Mouse (Mus musculus) lung, adult 18-20 months (tissue): ENCODE results near the gene Rasal2.
"Not testable (repeated sequence)": the region's sequence is repeated elsewhere in the genome, so short reads cannot be mapped to it uniquely, and the experiment has no call there.

Experiments used
- DNase-seq, 2 experiments: peaks; one replicate each; pipeline ENCODE4 v3.0.0; 2022; ENCODE audit warnings: mixed read lengths in 2 of 2

The Rasal2 gene

DNA sequence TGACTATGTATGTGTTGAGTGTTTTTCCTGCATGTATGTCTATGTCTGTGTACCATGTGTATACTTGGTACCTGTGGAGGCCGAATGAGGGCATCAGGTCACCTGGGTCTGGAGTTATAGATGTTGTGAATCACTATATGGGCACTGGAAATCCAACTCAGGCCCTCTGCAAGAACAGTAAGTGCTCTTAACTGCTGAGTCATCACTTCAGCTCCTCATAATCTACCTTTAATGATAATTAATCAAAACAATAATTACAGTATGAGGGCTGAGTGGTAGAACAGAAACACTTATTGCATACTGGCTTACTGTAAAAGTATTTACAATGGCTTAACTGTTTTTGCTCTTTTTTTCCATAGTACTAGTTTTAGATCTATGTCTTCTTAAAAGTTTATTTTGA, 172.7 kb downstream of the Rasal2 start:
- DNase-seq: no peak

- DNase-seq: not testable (repeated sequence)
Measured at GRCm38 (mm10) chr1:157236650-157237344, 175.6 kb downstream of the Rasal2 start.

GRCm38 (mm10) chr1:157233451-157233850, 178.9 kb downstream of the Rasal2 start:
- DNase-seq: no peak

GRCm38 (mm10) chr1:157232372-157232771, 180.0 kb downstream of the Rasal2 start:
- DNase-seq: peak; percentile 8 to 33

DNA sequence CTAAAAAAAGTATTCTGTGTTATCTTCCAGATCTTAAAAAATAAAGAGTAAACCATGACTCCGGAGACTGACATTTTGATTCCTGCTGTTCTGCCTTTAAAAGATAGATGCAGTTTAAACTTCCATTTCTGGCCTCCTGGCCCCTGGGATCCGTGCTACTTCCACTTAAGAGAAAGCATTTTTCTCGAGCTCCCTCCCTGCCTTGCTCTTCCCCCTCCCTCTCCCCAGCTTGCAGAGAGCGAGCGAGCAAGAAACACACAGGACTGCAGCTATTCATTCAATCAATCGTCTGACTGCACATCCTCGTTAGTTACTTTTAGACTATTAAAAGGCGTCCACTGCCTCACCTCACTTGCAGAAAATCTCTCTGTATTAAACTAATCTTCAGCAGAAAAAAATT, 181.4 kb downstream of the Rasal2 start:
- no peak for DNase-seq

GRCm38 (mm10) chr1:157230386-157230785, 182.0 kb downstream of the Rasal2 start:
- no peak for DNase-seq

DNA sequence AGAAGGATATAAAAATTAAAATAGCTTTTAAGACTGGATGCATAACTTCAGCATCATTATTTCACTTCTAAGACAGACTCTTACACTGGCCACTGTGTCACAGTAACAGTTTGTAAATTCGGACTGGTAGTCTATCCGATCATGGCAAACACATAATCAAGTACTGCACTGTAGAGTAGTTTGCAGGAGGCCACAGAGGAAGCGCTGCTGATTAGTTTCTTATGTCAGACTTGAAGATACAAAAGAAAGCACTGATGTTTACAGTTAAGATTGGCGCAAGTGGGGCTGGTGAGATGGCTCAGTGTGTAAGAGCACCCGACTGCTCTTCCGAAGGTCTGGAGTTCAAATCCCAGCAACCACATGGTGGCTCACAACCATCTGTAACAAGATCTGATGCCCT, 187.4 kb downstream of the Rasal2 start:
- DNase-seq: no peak

- no peak for DNase-seq
Measured at GRCm38 (mm10) chr1:157220910-157221309, 191.5 kb downstream of the Rasal2 start.

DNA sequence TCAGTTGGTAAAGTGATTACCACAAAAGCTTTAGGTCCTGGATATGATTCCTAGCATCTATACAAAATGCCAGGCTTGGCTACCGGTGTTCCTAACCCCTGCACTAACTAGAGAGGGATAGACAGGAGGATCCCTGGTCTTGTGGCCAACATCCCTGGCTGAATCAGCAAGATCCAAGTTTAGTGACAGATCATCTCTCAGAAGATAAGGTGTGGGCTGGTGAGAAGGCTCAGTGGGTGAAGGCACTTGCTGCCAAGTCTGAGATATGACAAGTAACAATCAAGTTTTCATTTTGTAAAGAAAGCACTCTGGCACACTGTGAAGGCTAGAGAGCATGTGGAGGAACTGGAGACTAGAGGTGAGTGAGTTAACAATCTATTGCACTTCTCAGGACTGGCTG, 191.9 kb downstream of the Rasal2 start:
- DNase-seq: no peak

DNA sequence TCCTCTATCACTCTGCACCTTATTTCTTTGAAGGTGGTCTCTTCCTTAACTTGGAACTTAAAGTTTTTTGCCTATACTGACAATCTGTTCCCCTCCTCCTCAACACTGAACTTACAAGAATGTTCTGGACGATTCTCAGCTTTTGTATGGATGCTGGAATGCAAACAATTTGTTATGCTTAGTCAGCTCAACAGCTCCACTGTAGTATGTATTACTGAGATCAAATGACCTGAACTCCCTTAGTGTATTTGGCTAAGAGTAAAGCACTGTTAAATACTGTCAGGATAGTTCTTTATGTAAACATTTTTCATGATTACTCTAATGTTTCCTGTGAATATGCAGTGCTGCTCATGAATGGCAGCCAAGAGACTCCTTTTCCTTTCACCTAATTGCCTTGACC, 203.6 kb downstream of the Rasal2 start:
- no peak for DNase-seq

DNA sequence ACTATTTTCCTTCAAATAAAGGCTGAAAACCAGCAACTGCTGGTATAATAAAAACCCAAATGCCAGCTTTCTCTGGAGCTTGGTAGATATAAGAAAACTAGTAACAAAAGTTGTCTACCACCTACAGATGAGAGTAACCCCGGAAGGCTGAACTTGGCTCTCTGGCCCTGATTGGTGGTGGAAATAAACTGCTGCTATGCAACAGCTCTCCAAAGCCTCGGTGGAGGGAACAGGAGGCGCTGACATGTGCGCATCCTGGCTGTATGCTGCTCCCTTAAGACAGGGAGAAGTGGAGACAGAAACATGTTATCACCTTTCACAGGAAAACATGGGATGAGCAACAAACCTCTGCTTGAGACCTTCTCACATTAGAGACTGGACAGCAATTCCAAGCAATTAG, 206.7 kb downstream of the Rasal2 start:
- DNase-seq: no peak

- no peak for DNase-seq
Measured at GRCm38 (mm10) chr1:157183043-157183442, 229.4 kb downstream of the Rasal2 start.

DNA sequence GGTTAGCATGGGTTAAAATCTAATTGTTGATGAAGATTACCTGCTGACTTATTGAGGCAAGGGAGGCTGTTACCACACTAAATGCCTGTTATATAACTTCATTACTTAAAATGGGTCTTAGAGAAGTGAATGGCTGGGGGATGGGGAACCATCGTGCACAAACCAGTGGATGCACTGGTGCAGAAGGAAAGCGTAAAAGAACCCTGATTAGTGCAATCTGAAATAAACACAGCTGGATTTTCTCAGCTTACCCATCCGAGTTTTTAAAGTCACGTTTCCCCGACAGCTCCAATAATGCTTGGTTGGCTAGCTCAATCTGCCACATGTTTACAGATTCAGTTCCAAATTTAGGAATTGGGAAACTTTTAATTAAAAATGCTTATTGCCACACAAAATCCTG, 230.0 kb downstream of the Rasal2 start:
- no peak for DNase-seq

GRCm38 (mm10) chr1:157181081-157181480, 231.3 kb downstream of the Rasal2 start:
- DNase-seq: no peak

GRCm38 (mm10) chr1:157178988-157179764, 233.2 kb downstream of the Rasal2 start:
- no peak for DNase-seq

DNA sequence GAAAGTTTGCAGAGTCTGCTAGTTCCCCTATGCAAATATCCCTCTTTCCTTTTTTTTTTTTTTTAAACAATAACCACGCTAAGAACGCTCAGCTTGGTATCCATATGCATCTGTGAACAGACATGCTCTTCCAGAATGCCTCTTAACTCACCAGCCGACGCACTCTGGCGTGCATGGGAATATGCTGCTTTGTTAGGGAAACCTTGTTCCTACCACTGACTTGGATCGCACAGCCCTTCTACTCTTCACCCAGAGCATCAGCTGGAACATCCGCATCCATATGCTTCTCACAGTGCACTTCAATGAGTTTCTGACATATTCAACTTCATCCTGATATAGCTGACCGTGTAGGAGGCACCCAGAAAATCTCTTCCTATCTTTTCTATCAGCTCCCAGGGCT, 243.1 kb downstream of the Rasal2 start:
- DNase-seq: no peak

DNA sequence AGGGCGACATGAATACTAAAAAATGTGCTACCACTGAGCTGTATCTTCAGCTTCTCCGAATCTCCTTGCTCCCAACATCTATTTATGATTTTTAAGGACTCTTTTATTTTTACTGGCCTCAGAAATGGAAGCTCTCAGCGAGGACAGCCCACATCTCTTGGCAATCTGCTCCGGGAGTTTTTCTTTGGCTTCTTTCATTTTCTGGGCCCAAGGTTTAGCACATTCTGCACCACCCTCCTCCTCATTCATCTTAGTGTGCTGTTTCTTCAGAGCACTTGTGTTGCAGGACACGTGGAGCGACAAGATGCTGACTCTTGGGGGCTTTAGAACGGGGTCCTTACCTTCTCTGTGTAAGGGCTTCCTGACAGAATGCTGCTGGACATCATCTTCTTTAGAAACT, 243.5 kb downstream of the Rasal2 start:
- no peak for DNase-seq

DNA sequence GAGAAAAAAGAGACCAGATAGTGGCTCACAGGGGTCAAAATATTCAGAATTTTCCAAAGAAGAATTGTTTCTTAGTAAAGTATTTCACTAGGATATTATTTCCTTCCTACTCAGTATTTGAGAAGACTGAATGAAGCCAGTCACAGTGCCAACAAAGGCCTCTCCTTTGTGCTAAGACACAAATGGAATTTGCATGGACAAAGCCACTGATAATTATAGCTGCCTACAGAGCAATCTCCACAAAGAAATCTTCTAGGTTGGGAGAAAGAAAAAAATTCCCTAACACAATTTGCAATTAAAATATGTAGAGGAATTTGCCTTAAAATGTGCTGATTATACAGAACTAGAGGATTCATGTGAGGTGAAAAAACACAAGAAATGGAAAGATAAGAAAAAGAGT, 258.6 kb downstream of the Rasal2 start:
- DNase-seq: no peak

DNA sequence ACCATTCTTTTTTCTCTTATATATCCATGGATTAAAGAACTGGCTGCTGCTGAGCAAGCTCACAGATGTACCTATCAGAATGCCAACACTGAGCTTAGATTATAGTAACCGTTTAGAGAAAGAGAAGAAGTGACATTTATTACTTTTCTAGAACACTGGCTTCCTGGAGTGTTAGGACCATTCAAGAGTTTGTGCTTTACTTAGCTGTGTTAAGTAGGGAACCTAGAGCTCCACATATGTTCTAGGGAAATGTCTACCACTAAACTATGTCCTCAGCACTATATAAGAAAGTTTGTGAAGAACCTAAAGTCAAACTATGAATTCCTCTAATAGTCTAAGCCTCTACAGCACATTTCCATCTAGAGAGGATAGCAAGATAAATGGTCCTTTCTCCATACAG, 262.3 kb downstream of the Rasal2 start:
- no peak for DNase-seq

DNA sequence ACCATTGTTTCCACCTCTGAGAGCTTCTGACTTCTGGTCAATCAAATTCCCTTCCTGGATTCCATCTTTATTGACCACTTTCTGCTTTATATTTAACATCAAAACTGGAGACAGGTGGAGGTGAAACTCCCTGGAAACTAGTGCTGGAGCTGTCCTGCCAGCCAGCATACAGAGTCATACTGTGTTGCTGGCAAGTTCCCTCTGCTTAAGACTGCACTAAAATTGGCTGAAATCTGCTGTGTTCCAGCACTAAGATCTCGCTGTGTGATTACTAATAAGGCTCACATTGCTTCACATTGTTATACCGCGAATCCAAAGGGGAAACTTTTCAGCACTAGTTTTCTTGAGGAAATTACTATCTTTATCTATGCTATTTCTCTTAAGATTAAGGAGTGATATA, 267.8 kb downstream of the Rasal2 start:
- DNase-seq: no peak

GRCm38 (mm10) chr1:157143326-157143932, 269.0 kb downstream of the Rasal2 start:
- no peak for DNase-seq

- no peak for DNase-seq
Measured at GRCm38 (mm10) chr1:157141014-157141413, 271.4 kb downstream of the Rasal2 start.

GRCm38 (mm10) chr1:157137854-157138241, 274.5 kb downstream of the Rasal2 start:
- DNase-seq: no peak
